Mouse (Mus musculus) ovary, postnatal 14 days (tissue): ENCODE data around the gene Osbpl11.

ENCODE experiments used
- DNase-seq: peaks from one replicate; pipeline ENCODE4 v3.0.0; 2022; ENCODE audit warnings: low spot score

The Osbpl11 gene

GRCm38 (mm10) chr16:33242046-33242445 is 57.2 kb downstream of the Osbpl11 start:
- no peak for DNase-seq

- no peak for DNase-seq
These were observed 59.3 kb downstream of the Osbpl11 start for GRCm38 (mm10) chr16:33244136-33244691.

GRCm38 (mm10) chr16:33244933-33245470 is 60.1 kb downstream of the Osbpl11 start:
- DNase-seq = no peak

- DNase-seq = no peak
These were observed 61.7 kb downstream of the Osbpl11 start for GRCm38 (mm10) chr16:33246526-33246925.

- DNase-seq = no peak
These were observed 62.1 kb downstream of the Osbpl11 start for GRCm38 (mm10) chr16:33247006-33247405.

GRCm38 (mm10) chr16:33250651-33251120 is 65.8 kb downstream of the Osbpl11 start:
- DNase-seq = peak; percentile 28

- peak; percentile 93 for DNase-seq
These were observed 66.6 kb downstream of the Osbpl11 start, which contains the start of gene Snx4 for GRCm38 (mm10) chr16:33251194-33252051. TSS of gene Snx4 (plus strand) at chr16:33251442.

- no peak for DNase-seq
These were observed 70.7 kb downstream of the Osbpl11 start for GRCm38 (mm10) chr16:33255601-33256000.

GRCm38 (mm10) chr16:33258530-33258929 is 73.7 kb downstream of the Osbpl11 start:
- no peak for DNase-seq

- no peak for DNase-seq
These were observed 75.0 kb downstream of the Osbpl11 start for GRCm38 (mm10) chr16:33259824-33260223.

- DNase-seq = no peak
These were observed 76.0 kb downstream of the Osbpl11 start for GRCm38 (mm10) chr16:33260825-33261224.

GRCm38 (mm10) chr16:33261584-33262061 is 76.8 kb downstream of the Osbpl11 start:
- no peak for DNase-seq

GRCm38 (mm10) chr16:33262096-33262495 is 77.2 kb downstream of the Osbpl11 start:
- DNase-seq = no peak

GRCm38 (mm10) chr16:33267616-33268253 is 82.9 kb downstream of the Osbpl11 start:
- no peak for DNase-seq

GRCm38 (mm10) chr16:33271824-33272223 is 87.0 kb downstream of the Osbpl11 start:
- DNase-seq = no peak

- DNase-seq = no peak
These were observed 98.2 kb downstream of the Osbpl11 start for GRCm38 (mm10) chr16:33283079-33283478.

GRCm38 (mm10) chr16:33288536-33288935 is 103.7 kb downstream of the Osbpl11 start:
- DNase-seq = no peak

GRCm38 (mm10) chr16:33289981-33290380 is 105.1 kb downstream of the Osbpl11 start:
- no peak for DNase-seq

GRCm38 (mm10) chr16:33292241-33292640 is 107.4 kb downstream of the Osbpl11 start:
- DNase-seq = no peak
